Mouse (Mus musculus): ENCODE measurements around the gene Fam169b.
"Not testable (repeated sequence)": the region's sequence is repeated elsewhere in the genome, so short reads cannot be mapped to it uniquely, and the experiment has no call there.

The Fam169b gene

DNA sequence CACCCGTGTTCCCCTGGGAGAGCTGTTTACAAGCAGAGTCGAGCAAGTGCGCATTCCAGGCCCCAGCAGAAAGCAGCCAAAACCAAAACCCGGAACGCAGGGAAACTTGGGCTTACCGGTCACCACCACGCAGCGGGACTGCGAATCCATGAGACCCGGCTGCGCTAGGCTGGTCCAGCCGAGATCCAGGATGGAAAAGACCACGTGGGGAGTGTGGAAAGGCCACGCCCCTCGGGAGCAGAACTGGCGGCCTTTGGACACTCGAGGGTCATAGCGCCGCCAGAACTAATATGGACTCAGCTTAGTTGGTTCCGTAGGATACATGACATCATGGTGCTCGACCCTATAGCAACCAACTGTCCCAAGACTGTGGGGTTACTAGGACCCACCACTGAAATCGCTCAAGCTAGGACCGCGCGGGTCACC lies 9.6 kb upstream of the Fam169b start, which contains the start of gene Pgpep1l:
Gene Pgpep1l (minus strand): TSS at position 206 of the 426 bp plus-strand sequence.
- DNase-seq (ENCODE audit: low read depth): no peak

- DNase-seq (ENCODE audit: low read depth): no peak
These were observed 9.1 kb upstream of the Fam169b start for GRCm38 (mm10) chr7:68264531-68264930.

DNA sequence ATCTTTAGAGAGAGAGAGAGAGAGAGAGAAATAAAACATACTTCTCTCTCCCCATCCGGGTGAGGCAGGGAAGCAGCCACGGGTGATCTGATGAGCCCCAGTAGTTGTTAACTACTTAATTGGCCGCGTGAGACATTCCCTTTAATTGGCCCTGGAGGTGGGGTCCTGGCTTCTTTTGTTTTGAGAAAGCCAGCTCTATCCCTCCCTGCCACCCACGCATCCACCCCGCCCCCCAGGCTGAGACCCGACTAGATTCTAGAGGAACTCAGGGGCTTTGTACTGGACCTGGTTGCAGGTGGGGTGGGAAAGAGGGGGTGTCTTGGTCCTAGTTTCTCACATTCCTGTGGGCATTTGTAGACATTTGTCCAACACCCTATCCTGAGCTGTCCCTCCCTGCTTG lies 8.2 kb upstream of the Fam169b start:
- DNase-seq (ENCODE audit: low read depth): no peak

DNA sequence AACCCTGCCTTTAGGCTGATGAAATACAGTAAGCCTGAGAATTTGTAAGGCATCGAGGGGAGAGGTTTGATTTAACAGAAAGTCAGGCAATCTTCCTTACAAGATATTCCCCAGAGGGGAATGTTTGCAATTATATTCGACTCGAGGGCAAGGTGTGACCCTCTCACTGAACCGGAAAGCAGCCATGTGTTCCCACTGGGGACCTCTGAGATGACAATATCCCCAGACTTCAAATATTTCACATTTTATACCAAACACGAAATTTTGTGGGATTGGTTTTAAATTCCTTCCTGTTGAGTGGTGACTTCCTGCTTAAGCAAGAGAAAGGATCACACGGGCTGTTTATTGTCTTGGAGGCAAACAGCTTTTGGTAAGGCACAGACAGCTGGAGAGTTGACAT lies 6.9 kb upstream of the Fam169b start:
- DNase-seq (ENCODE audit: low read depth): no peak

- DNase-seq (ENCODE audit: low read depth): no peak
These were observed 3.1 kb upstream of the Fam169b start for GRCm38 (mm10) chr7:68270551-68270950.

DNA sequence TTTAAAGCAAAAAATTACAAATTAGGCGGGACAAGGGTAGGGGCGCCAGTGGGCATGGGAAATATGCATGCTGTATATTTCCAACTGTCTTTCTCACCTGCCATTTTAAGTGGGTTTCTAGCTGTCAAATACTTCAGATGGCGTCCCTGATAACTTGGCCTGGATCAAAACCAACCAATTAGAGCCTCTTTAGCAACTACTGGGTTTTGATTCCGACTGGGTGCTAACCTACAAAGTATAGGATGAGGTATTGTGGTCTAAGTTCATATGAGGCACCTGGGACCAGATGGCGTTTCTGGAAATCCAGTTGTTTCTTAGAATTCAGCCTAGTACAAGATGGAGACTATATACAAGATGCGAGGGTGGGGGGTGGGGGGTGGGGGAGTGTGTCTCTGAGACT lies 1.8 kb upstream of the Fam169b start:
- DNase-seq (ENCODE audit: low read depth): no peak

DNA sequence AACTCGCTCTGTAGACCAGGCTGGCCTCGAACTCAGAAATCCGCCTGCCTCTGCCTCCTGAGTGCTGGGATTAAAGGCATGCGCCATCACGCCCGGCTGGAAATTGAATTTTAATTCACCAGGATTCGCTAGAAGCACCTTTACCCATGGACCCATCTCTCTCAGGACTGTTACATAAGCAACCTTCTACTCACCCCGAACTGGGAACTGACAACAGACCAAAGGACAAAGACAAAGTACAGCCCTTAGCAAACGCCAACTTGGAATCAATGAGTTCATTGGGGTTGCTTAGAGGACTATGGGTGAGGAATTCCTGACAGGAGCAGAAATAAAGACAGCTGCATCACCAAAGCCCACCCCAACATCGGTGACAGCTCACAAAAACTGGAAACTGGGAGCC lies 1.0 kb upstream of the Fam169b start:
- DNase-seq (ENCODE audit: low read depth): no peak

GRCm38 (mm10) chr7:68274218-68274617 lies 579 bp downstream of the Fam169b start:
- DNase-seq (ENCODE audit: low read depth): no peak

DNA sequence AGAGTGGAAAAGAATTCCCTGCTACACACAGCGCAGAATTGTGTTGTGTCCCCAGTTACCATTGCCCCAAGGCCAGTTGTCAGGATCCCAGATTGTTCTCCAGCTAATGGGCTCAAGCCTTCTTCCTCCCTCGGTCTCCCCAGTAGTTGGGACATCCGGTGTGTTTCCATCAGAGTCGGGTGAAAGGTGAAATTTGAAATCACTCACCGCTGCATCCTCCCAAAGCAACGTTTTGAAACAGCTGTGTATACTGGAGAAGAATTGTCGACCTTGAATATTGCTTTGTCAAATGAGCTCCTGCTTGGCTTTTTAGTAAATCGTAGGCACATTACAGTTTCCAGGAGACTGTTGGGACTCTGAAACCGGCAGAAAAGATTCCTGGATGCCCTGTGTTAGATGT lies 1.3 kb downstream of the Fam169b start:
- DNase-seq (ENCODE audit: low read depth): no peak

GRCm38 (mm10) chr7:68275445-68275837 lies 1.8 kb downstream of the Fam169b start:
- DNase-seq (ENCODE audit: low read depth): not testable (repeated sequence)

- no peak for DNase-seq (ENCODE audit: low read depth)
These were observed 2.4 kb downstream of the Fam169b start for GRCm38 (mm10) chr7:68275838-68276731.

GRCm38 (mm10) chr7:68277054-68277896 lies 3.6 kb downstream of the Fam169b start:
- DNase-seq (ENCODE audit: low read depth): no peak

DNA sequence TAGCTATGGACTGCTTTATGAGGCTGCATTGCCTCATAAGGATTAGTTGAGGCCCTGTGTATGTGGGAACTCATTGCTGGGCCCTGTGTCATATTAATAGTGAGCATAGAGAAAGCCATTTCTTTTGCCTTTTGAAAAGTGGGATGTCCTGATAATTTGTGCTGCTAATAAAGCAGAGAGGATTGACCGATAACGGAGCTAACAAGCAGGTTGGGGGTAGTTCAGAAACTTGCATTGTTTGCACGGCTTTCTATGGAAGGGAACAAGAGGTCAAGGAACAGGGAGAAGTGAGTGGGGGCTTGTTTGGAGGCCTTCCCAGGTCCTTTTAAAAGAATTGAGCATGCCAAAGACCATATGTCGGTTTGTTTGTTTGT lies 4.2 kb downstream of the Fam169b start:
- DNase-seq (ENCODE audit: low read depth): no peak

DNA sequence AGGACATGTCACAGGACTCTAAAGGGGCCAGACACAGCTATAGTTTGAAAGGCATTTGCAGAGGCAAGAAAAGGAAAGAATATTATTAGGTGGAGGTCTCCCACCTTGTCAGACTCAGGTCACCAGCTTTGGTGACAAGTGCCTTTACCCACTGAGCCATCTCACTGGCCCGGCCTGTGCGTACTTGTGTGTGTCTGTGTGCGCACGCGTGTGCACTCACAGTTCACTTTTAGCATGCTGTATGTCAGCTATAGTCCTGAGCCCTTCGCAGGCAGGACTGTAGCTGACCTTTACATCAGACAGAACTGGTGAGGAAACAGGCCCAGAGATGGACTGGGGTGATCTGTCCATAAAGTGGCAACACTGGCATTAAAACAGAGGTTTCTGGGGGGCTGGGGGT lies 4.7 kb downstream of the Fam169b start:
- no peak for DNase-seq (ENCODE audit: low read depth)

GRCm38 (mm10) chr7:68278908-68279307 lies 5.3 kb downstream of the Fam169b start:
- no peak for DNase-seq (ENCODE audit: low read depth)

GRCm38 (mm10) chr7:68279481-68279880 lies 5.8 kb downstream of the Fam169b start:
- no peak for DNase-seq (ENCODE audit: low read depth)

- DNase-seq (ENCODE audit: low read depth): no peak
These were observed 6.8 kb downstream of the Fam169b start for GRCm38 (mm10) chr7:68280352-68280869.

DNA sequence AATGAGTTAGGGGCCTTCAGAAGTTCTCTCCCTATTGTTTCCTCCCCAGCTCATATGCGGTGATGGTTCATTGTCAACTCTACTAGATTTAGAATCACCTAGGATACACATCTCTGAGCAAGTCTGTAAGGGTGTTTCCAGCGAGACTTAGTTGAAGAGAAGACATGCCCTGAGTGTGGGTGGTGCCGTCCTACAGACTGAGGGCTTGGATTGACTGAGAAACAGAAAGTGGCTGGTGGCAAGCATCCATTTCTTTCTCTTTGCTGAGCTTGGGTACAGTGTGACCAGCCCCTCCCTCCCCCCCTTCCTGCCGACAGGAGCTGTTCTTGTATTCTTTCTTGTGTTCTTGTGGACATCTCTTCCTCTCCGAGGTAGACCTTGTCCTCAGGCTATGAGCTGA lies 7.7 kb downstream of the Fam169b start:
- DNase-seq (ENCODE audit: low read depth): no peak

GRCm38 (mm10) chr7:68282304-68283132 lies 8.9 kb downstream of the Fam169b start:
- no peak for DNase-seq (ENCODE audit: low read depth)

- not testable (repeated sequence) for DNase-seq (ENCODE audit: low read depth)
These were observed 9.5 kb downstream of the Fam169b start for GRCm38 (mm10) chr7:68283133-68283520.

GRCm38 (mm10) chr7:68283776-68284175 lies 10.1 kb downstream of the Fam169b start:
- no peak for DNase-seq (ENCODE audit: low read depth)

GRCm38 (mm10) chr7:68285851-68286298 lies 12.2 kb downstream of the Fam169b start:
- DNase-seq (ENCODE audit: low read depth): no peak

All from c-Kit-positive CD71-positive TER-119-negative erythroid progenitor cells, embryonic 14.5 days (primary cell).